Mouse (Mus musculus): ENCODE results near the gene Nup93.
"Not testable (repeated sequence)": the region's sequence is repeated elsewhere in the genome, so short reads cannot be mapped to it uniquely, and the experiment has no call there.

The Nup93 gene

DNA sequence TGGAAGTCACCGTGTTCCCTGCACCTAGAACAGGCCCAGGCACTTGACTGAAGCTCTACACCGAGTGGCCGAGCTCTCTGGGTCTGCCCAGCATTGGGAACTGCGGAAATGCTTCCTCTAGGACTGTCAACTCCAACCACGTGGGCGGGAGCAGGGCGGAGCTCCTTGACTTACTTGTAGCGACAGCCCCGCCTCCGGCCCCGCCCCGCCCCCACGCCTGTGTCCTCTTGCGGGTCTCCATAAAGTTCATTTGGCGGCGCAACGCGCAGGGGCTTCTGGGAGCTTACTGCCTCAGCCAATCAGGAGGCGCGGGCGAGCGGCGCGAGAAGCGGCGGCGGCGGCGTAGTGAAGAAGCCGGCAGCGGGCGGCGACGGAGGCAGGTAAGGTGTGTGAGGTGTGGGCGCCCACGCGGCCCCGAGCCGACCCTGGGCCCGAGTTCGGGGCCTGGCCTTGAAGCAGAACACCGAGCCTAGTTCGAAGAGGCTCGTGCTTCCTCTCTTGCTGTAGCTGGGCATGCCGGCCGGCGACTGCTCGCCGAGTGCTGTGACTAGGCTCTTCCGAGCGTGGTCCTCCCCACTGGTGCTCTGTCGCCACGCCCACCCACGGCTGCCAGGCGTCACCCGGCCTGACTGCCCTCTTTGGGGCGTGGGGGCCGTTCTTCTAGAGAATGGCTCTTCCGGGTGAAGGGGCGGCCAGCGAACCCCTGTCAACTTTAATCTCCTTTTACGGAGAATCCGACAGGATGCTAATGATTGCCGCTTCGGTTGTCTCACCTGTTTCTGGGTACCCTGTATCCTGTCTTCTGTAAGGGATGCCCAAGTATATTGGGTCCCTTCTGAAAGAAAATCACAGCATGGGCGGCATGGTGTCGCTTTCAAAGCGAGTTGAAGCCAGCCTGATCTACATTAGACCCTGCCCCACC, at the start of gene Nup93:
Nup93 (plus strand) TSS at position 313 of the 922 bp plus-strand sequence.
- DNase-seq (ENCODE audit: low read depth, low spot score) = peak; percentile 100

DNA sequence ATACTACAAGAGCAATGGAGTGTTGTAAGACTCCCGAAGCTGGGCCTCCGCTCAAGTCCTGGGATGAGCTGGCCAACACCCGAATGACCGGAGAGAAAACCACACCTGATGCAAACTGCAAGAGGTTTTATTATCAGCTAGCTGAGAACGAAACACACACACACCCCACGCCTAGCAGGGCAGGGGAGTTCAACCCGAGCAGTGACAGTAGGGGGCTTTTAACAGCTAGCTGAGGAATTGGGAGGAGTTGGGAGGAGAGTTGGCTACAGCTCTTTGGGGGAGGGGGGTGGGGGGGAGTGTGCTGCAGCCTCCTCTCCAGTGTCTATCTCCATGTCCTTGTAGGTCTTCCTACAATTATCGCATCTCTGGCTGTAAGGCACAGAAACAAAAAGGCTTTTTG, 48.6 kb upstream of the Nup93 start:
- not testable (repeated sequence) for DNase-seq (ENCODE audit: low read depth, low spot score)

DNA sequence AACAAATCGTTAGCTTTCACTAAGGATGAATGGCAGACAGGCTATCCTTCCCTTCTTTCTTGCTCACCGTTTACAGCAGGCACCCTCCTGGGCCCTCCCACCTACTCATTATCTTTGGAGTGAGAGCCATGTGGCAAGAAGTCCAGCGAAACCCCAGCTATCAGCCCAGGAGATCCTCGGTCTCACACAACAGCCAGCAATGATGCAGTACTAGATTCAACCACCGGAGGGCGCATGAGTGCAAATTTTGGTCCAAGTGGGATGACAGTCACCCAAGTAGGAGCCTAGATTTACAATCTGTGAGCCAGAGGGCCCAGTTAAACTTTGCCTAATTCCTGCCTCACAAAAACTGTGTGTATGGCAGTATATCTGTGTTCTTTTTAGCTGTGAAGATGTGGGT, 47.1 kb upstream of the Nup93 start:
- DNase-seq (ENCODE audit: low read depth, low spot score) = peak; percentile 91

DNA sequence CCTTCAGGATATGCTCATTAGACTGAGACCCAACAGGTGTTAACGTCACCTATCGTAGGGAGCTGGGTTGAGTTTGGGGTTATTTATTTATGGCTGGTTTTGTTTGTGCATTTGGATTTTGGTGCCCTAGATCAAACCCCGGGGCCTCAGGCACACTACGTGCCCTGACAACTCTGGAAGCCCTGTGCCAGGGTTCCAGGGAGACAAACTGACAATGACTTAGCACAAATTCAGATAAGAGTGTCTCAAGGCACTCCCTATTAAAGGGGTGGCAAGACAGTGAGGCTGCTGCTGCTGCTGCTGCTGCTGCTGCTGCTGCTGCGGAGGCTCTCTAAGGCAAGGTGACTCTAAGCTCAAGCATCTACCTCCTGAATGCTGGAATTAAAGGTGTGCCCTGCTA, 44.8 kb upstream of the Nup93 start:
- DNase-seq (ENCODE audit: low read depth, low spot score) = no peak

DNA sequence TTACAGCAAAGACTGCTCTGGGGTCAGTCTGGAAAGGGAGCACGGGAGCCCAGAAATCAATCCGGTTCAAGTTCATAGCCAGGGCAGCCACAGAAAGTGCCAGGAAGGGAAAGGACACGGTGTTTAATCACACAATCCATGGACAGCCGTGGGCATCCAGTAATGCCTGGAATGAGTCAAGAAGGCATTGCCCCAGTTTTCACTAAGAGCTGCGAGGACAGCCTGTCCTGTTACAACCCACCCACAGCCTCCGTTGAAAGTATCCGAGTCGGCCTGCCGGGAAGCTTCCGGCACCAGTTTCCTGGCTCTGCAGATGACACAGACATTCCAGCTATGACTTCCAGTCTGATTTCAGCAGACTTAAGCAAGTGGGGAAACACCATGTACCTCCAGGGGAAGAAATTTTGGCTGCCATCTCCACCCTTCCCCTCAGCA, 43.0 kb upstream of the Nup93 start:
- peak; percentile 44 for DNase-seq (ENCODE audit: low read depth, low spot score)

DNA sequence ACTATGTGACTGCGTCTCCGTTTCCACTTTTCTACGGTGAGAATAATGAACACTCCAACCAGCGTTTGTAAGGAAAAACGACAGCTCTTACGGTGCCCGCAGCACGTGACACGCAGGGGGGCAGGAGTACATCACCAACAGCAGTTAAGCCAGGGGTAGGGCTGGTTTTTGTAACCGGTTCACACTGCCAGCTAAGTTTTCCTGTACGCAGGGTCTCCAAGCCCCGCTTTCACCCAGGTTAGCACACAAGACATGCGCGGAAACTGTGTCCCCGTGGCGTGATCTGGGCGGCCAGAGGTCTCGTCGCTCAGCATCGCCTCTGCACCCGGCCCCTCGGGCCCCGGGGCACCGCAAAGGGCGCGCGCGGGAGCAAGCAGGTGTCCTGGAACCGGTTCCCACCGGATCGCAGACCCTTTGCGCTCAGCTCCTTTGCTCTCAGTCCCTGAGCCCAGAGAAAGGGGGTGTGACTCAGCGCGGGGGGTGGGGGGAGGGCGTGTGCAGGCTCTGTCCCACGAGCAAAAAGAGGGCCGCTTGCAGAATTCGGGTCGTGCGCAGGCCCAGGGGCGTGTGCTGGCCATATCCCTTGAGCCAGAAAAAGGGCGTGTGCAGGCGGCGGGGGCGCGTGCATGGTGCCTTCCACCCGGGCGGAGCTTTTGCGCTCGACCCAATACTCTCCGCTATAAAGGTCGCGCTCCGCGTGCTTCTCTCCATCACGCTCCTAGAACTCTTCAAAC, 42.1 kb upstream of the Nup93 start, which contains the start of gene Mt2:
Mt2 (plus strand) TSS at position 590 of the 734 bp plus-strand sequence.
- DNase-seq (ENCODE audit: low read depth, low spot score) = peak; percentile 99

DNA sequence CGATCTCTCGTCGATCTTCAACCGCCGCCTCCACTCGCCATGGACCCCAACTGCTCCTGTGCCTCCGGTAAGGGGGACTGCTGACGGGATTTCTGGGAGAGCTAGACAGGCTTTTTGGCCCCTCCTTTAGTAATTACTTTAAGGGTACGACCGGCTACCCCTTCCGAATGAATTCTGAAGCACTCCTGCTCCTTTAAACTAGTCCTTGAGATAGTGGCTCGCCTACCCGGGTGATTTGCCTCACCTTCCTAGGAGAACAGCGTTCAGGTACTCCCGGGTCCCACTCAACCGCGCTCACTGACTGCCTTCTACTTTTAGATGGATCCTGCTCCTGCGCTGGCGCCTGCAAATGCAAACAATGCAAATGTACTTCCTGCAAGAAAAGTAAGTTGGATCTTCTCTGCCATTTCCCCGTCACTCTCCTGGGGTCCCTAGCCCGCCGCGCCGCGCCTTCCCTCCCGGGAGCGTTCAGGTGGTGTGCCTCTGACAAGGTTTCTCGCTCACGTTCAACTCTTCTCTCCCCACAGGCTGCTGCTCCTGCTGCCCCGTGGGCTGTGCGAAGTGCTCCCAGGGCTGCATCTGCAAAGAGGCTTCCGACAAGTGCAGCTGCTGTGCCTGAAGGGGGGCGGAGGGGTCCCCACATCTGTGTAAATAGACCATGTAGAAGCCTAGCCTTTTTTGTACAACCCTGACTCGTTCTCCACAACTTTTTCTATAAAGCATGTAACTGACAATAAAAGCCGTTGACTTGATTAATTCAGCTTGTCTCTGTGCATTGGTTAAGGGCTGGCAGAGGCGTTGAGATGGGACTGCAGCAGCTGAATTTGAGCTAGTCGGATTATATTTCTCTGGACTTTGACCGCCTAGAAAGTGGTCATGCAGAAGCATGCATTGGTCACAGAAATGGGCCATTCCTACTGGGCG, 41.3 kb upstream of the Nup93 start:
- DNase-seq (ENCODE audit: low read depth, low spot score) = peak; percentile 53

DNA sequence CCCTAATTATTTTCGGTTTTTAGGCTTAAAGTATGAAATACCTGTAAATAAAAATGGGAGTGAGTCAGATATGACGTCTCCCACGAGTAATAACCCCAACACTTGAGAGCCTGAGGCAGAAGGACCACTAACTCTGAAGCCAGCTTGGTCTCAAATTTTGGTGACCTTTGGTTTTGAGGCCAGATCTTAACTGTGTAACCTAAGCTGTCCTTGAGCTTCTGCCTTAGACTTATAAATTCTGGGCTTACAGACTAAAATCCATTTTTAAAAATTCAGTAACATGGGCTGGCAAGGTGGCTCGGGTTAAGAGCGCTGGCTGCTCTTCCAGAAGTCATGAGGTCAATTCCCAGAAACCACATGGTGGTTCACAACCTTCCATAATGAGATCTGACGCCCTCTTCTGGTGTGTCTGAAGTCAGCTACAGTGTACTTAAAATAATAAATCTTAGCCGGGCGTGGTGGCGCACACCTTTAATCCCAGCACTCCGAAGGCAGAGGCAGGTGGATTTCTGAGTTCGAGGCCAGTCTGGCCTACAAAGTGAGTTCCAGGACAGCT, 40.4 kb upstream of the Nup93 start:
- DNase-seq (ENCODE audit: low read depth, low spot score) = peak; percentile 44

DNA sequence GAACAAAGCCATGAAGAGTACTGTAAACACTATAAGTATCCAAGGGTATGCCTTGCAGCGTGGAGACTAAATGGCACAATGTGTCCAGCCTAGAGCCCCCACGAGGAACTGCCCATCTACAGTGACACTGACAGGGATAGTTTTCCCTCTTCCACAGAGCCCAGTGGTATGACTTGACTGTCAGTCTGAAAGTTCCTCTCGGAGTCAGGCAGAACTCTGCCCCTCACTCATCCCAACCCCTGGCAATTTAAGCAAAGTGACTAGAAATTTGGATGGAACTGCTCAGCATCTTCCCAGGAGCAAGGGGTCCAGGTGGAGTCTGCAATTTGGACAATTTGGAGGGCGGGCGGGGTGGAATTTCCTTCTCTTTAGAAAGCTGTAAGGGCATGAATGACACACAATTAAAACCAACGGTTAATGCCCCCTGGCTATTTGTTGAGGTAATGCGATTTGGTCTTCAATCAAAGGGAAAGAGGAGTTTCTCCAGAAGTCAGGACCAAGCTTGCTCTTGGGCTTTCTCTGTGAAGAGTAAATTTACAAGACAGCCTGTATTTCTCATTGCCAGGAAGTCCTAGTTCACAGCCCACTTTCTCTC, 39.6 kb upstream of the Nup93 start:
- peak; percentile 94 for DNase-seq (ENCODE audit: low read depth, low spot score)

DNA sequence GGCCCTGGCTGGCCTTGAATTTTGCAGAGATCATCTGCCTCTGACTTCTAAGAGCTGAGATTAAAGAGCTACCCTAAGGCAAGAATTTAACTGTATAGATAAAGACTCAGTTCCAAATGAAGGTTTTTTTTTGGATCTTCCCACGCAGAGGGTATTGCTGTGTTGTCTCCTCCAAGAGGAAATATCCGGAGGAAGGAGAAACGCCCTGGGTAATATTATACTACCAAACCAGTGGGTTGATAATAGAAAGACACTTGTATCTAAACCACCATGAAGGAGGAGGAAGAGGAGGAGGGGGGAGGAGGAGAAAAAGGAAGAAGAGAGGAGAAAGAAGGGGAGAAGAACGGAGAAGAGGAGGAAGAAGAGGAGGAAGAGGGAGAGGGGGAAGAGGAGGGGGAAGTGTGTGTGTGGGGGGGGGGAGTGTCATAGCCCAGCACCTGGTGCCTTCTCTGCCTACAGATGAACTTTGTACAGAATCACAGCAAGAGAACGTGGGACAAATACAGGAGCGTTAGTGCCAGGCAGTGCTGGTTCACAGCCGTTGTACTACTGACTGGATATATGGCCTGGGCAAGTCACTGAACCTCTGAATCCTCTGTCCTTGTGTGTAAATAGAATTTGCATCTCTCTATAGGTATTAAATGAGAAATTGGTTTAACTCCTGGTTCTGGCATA, 36.5 kb upstream of the Nup93 start:
- DNase-seq (ENCODE audit: low read depth, low spot score) = no peak

DNA sequence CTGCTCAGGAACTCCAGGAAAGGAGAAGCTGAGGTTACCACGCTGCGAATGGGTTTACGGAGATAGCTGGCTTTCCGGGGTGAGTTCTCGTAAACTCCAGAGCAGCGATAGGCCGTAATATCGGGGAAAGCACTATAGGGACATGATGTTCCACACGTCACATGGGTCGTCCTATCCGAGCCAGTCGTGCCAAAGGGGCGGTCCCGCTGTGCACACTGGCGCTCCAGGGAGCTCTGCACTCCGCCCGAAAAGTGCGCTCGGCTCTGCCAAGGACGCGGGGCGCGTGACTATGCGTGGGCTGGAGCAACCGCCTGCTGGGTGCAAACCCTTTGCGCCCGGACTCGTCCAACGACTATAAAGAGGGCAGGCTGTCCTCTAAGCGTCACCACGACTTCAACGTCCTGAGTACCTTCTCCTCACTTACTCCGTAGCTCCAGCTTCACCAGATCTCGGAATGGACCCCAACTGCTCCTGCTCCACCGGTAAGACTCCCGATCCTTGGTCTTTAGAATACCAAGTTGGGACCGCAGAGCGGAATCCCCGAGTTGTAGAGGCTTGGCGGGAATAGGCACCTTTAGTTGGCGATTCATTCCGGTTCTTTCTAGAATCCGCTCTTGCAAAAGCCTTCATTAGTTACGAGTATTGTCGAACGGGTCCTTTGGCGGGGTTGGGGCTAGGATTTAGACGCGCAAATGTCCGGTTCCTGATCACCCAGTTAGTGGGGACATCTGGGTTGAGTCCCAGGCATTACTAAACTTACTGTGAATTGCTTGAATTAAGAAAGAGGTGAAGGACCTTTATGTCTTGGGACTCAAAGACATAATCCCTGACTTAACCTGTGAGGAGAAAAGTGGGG, 35.3 kb upstream of the Nup93 start, which contains the start of gene Mt1:
Mt1 (plus strand) TSS at position 226 of the 856 bp plus-strand sequence.
- peak; percentile 99 for DNase-seq (ENCODE audit: low read depth, low spot score)

DNA sequence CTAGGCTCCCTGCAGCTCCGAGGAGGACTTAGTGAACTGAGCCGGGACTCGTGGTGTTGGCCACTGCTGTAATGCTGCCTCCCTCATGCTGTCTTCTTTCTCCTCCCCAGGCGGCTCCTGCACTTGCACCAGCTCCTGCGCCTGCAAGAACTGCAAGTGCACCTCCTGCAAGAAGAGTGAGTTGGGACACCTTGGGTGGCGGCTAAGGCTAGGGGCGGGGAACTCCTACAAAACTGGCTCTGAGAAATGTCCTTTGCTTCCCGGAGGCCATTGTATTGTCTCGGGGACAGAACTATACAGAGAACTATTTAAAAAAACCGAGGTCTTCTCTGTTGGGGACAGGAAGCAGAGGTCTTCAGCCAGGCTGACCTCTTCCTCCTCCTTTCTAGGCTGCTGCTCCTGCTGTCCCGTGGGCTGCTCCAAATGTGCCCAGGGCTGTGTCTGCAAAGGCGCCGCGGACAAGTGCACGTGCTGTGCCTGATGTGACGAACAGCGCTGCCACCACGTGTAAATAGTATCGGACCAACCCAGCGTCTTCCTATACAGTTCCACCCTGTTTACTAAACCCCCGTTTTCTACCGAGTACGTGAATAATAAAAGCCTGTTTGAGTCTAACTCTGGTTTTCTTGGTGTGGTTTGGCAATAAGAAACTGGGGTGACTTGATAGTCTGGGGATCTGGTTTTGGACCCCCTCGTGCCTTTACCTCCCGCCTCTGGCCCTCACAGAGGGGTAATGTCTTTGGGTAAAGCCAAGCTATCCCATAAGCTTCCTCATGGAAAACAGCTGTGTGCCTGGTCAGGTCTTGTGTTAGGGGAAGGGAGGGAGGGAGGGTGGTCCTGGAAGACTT, 34.4 kb upstream of the Nup93 start:
- DNase-seq (ENCODE audit: low read depth, low spot score) = peak; percentile 40

DNA sequence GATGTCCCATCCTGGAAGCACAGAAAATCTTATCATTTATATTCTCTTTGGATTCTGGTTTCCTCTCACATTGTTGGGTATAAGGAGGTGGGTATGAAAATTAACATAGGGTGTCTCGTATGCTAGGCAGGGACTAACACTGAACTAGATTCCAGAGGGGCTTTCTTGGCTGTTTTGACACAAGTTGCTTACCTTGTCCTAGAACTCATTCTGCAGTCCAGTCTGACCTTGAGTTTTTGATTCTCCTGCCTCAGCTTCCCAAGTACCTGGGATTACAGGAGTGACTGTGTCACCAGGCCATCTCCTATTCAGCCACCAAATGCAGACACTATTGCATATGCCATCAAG, 33.8 kb upstream of the Nup93 start:
- DNase-seq (ENCODE audit: low read depth, low spot score) = no peak

DNA sequence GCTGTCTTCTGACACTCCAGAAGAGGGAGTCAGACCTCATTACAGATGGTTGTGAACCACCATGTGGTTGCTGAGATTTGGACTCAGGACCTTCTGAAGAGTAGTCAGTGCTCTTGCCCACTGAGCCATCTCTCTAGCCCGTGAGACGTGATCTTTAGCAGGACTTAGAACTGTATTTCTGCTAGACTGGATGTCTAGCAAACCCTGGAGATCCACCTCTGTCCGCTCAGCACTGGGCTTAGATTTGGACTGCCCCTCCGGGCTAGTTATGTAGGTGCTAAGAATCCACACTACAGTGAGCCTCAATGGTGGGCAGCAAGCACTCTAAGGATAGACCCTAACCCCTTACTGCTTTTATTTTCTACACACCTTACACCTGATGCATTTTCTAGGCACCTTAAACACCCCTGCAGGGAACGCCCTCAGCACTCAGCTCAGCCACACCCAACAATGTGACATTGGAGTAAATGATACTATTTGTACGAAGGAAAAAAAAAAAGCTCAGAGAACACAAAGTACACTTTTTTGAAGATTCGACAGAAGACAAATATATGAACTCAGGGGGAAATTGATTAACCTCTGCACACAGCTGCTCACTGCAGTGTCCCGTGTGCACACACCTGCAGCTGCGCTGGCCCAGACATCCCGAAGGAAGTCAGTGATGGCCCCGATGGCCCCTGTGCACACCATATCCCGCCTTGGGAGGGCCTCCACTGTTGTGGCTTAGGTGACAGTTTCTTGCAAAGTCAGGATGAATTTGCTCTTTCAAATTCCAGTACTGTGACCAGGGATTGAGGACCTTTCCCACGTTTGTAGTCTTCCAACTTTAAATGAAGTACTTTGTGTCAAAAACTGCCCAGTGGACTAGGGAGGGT, 32.1 kb upstream of the Nup93 start:
- DNase-seq (ENCODE audit: low read depth, low spot score) = peak; percentile 27

DNA sequence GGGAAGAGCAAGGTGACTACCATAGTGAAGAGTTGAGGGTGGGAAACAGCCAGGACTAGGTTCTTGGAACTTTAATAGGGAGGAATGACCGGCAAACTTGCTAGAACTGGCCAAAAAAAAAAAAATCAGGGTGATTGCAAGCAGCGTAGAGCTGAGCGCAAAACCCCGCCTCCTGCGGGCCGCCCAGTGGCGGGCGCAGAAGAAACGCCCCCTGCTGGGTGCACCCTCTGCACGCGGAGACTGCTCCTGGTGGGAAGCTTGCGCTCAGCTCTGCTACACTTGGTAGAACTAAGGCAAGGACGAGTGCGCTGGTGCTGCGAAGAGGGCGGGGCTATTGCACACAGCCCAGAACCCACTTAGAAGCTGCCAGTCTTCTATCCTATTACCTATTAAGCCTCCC, 31.2 kb upstream of the Nup93 start:
- peak; percentile 97 for DNase-seq (ENCODE audit: low read depth, low spot score)

DNA sequence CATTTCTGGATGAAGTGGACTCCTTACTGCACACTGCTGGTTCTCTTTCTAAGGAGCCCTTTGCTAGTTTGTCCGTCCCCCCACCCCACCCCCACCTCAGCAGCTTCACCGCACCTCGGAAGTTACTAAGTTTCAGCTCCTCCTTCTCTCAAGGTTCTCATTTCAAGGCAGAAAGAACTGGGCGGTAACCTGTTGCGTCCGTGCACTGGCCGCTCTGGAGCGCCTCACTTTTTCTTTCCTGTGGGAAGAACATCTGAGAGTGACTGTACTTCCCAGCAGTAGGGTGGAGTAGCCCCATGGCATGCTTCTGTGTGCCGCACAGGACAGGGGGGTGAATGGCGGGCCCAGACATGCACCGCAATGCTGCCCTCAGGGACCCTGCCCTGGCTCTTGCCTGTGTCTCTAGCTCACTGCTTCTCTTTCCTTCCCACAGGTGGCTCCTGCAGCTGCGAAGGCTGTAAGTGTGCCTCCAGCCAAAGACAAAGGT, 30.0 kb upstream of the Nup93 start:
- DNase-seq (ENCODE audit: low read depth, low spot score) = peak; percentile 69

DNA sequence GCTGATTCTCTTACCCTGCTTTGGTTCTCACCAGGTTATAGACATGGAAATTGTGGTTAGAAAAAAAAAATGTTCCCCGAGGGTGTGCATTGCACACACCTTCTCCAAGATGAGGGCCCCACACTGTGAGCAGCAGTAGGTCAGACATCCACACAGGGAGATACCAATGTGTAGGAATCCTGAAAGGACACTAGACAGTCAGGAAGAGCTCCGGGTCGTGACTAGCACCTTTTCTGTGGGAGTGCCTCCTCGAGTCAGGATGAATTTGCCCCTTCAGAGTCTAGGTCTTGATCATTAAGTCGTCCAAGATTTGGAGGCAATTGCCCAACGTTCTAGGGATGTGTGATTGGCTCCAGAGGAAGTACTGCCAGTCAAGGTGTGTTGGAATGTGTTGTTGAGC, 28.6 kb upstream of the Nup93 start:
- peak; percentile 53 for DNase-seq (ENCODE audit: low read depth, low spot score)

All from ZHBTc4 (cell line).